Mouse (Mus musculus) granulocyte monocyte progenitor cell, adult 5-6 weeks (primary cell): ENCODE results near the gene Tnip3. TPM values are rescaled to one million over a fixed set of nuclear protein-coding genes. Genes with fewer than 3 reads are reported as not detected.

Experiments
- ATAC-seq: replicated peaks from 2 replicates; pipeline ENCODE4 v1.8.0; 2016; ENCODE audit warnings: mild to moderate bottlenecking, moderate TSS enrichment, inconsistent platforms; ENCODE audit not compliant: poor library complexity, severe bottlenecking
- total RNA-seq, 2 experiments: library from RNA; stranded (forward) in 1 of 2; stranded (reverse) in 1 of 2; fragments of 200-712, 200-1000 nt in 1 of 2; fragments of >200 nt in 1 of 2; fragmentation: Nextera tagmentation in 1 of 2; gene quantifications; 2 replicates each; pipeline ENCODE4 v1.2.3; 2014 to 2017

Gene Tnip3
- total RNA-seq, 2 experiments from 2014 or later: 9.4 TPM; not detected in 1

DNA sequence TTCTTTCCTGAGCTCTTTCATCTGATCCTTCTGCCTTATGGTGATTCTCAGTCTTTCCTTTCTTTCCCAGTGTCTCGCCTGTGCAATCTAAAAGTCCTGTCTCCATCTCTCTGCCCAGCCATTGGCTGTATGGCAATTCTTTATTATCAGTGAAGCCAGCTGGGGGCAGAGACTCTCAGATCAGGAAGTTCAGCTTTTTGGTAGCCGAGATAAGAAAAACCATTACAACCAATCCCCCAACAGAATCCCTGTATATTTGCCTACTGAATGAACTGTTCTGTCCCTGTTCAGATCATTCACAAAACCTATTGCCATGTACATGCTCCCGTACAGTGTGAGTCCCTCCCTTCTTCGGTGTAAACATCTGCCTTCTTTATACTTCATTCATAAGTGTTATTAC lies 57.9 kb downstream of the Tnip3 start:
- no peak for ATAC-seq

GRCm38 (mm10) chr6:65584870-65585332 lies 59.8 kb downstream of the Tnip3 start:
- ATAC-seq: peak; percentile 10; the same call in 1 of the 2 replicates

DNA sequence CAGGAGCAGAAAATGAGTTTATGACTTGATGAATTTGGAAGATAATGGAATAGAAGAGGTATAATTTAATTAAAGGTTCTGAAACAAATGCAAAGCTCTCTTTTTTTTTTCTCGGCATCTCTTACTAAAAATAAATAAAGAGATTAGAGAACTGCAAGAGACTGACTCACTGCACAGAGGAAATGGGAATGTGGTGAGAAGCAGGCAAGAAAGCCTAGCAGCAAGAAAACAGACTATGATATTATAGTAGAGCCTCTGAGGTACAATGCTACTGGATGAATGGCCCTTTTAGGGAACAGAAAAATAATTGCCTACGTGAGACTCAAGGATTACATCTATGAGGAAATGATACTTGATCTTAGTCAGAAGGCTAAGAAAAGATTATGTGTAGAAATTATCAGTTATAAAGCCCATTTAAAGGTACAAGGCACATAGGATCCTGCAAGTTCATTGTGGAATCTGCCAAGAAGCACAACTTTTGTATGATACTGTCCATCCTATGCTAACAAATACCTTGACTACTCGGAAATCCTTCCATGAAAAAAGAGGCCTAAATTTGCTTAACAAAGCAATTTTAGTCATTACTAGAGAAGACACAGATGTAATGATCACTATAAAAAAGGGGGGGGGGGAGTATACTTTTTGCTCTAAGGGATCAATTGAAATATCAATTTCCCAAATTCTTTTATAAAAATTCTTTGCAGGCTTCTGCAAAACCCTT lies 60.4 kb downstream of the Tnip3 start:
- ATAC-seq: peak; percentile 81

DNA sequence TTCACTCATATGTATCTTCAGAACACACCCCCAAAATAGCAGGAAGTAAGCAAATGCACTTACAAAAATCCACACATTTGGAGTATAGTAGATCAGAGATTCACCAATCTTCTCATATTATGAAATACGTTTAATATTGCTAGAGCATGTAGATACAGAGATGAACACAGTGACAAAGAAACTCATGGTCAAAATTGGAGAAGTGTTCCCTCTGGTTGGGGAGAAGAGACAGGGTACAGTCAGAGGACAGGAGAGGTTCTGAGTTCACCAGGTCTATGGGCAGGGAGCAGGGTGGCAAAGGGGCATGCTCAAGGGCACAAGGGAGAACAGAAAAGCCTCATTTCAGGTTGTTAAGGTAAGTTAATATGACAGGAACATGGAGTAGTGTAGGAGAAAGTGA lies 63.7 kb downstream of the Tnip3 start:
- ATAC-seq: peak; percentile 58

GRCm38 (mm10) chr6:65590018-65590417 lies 64.9 kb downstream of the Tnip3 start:
- ATAC-seq: peak; percentile 52

DNA sequence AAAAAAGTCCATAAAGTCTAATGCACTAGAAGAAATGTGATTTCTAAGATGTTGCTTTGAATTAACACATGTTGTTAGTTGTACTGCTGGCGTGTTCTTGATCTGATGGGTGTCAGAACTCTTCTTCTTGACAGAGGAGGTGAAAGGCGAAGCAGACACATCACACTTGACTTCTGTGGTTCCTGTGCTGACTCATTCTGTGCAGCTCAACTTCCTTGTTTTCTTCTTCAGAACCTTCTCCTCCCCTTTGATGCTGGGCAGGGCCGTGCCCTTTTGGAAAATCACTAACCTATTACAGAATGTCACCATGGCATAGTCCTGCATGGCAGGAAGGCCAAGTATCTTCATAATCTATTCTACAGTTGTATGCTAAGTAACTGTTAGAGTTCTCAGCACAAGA lies 69.1 kb downstream of the Tnip3 start:
- peak; percentile 87 for ATAC-seq

- no peak for ATAC-seq
Observed at GRCm38 (mm10) chr6:65595371-65595770, 70.3 kb downstream of the Tnip3 start.

DNA sequence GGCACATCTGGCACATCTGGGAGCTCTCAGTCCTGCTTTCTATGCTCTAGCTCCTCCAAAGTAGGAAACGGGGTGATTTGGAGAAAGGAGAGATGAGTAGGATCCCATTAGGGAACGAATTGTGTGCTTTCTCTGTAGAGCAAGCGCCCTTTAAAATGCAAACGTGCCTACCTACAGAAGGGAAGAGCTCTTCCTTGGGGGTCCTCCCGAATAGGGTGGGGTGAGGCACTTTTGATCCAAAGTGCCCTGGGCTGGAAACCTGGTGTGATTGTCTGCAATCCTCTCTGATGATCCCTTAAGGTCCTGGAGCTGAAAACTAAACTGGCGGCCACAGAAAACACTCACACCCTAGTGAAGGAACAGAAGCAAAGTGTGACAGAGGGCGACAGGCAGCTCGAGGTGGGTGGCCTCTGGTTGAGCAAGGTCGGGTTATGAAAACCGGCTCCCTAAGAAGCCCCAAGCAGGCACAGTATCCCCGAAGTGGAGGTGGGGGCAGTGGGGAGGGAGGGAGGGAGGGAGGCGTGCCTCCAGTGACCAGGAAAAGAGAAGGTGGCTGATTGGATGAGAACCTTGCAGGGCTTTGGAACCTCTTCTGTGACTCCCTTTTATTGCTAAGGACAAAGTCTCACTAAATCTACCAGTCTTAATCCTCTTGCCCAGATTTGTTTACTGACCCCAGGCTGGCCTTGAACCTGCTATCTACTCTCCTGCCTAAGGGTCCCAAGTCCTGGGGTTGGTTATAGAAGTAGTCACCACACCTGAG lies 72.1 kb downstream of the Tnip3 start:
- ATAC-seq: peak; percentile 39

- no peak for ATAC-seq
Observed at GRCm38 (mm10) chr6:65598522-65598921, 73.4 kb downstream of the Tnip3 start.

DNA sequence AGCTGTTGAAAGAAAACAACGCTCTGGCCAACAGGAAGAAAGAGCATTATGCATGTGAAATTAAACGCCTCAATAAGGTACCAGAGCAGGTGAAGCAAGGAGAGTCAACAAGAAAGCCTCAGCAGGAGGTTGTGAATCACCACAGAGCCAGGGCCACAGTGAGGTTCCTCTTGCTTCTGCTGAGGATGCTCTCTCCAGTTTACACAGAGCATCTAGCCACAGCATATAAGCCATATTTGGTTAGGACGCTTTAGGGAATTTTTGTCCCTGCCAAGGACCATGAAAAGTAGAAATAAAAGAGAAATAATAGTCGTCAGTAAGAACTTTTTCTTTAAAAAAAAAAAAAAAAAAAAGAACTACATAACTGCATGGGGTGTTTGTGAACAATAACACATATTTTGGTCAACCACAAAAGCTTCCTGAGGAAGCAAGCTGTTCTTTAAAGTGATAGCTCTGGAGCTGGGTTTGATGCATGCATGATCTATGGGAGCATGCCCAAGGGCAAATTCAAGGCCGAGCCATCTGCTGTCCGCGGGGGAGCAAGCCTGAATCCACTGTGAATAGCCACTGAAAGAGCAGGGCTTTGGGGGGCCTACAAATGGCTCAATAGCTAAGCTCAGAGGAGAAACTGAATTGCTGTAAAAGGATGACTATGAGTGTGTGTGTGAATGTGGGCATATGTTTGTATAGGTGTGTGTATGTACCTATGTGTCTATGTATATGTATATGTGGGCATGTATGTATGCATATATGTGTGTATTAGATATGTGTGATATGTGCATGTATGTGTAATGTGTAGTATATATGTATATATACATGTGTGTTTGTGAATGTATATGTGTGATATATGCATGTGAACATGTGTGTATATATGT lies 75.0 kb downstream of the Tnip3 start:
- ATAC-seq: peak; percentile 62

GRCm38 (mm10) chr6:65600887-65601286 lies 75.8 kb downstream of the Tnip3 start:
- ATAC-seq: no peak

- no peak for ATAC-seq
Observed at GRCm38 (mm10) chr6:65605778-65606177, 80.7 kb downstream of the Tnip3 start.

DNA sequence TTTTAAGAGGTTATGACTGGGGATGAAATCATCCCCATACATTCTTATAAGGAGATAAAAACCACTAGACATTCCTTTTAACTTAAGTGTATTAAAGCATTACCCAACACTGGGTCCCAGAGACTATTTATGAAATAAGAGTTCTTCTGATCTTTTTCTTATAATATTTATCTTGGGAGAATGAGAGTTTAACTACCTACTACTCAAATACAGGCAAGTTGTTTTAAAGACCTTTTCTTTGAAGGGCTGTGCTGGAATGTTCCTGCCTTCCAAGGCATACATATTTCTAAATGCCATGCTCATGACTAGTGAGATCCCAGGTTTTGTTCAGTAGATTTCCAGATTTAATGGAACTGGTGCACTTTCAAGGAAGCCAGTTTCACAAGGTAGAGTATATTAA lies 81.8 kb downstream of the Tnip3 start:
- no peak for ATAC-seq

- peak; percentile 33 for ATAC-seq
Observed at GRCm38 (mm10) chr6:65611834-65612233, 86.7 kb downstream of the Tnip3 start.

DNA sequence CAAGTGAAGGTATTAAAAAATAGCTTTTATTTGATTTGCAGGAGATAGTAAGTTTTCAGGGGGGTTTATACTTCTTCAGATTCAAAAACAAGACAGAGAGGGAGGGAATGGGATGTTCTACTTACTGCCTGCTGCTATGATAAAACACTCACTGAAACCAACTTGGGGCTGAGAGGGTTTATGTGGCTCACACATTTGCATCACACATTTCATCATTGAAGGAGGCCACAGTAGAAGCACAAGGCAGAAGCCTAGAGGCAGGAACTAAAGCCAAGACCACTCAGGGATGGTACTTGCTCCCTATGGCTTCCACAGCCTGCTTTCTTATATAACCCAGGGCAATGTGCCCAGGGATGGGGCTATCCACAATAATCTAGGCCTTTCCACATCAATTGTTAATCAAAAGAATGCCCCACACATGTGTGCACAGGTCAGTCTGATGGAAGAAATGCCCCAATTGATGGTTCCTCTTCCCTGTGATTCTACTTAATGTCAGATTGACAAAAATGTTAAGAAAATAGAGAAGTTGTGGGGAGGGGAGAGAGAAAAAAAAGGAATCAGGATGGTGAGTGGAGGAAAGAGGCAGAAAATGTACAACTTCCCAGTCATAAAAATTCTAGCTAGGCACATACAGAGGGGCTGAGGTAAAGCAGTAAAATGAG lies 88.9 kb downstream of the Tnip3 start:
- peak; percentile 86 for ATAC-seq

DNA sequence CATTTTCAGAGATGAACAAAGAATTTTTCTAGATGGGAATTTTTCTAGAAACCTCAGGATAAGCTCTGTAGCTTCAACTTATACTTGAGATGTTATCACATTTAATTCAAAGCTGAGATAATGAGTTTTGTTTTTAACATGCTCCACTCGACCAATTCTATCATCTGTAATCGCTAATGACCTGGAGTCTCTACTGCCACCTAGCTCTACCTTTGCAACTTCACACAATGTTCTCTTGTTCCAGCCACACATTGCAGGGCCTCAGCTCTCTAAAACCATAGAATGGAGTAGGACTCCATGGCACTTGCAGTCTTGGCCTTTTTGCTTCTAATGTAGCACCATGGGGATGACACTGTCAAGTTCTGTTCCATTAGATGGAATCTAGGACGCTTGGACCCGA lies 90.5 kb downstream of the Tnip3 start:
- ATAC-seq: no peak

GRCm38 (mm10) chr6:65621260-65621659 lies 96.1 kb downstream of the Tnip3 start:
- no peak for ATAC-seq

DNA sequence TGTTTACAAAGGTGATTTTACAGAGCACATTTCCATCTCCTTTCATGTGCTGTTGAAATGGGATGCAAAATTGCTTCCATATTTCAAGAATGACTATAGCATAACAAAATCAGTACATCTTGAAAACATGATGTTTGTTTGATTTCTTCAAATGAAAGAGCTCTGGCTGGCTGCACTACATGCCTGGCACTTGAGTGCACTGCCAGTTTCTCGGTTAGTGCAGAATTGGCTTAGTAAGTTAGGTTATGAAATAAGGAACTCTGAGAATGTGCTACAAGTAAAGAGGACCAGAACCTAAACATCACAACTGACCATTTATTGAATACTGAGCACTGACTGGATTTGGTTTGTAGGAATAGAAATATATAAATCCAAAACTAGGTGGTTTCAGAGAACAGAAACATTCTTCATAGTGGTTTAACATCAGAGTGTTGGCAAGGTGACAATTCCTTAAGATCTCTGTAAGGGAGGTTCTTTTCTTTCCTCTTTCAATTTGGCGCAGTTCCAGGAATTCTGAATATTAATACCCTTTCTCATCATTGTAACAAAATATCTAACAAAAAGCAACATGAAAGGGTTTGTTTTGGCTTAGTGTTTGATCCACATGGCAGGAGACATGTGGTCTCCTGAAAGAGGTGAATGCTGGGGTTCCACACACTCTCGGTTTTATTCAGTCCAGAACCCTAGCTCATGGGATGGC lies 98.1 kb downstream of the Tnip3 start:
- no peak for ATAC-seq

DNA sequence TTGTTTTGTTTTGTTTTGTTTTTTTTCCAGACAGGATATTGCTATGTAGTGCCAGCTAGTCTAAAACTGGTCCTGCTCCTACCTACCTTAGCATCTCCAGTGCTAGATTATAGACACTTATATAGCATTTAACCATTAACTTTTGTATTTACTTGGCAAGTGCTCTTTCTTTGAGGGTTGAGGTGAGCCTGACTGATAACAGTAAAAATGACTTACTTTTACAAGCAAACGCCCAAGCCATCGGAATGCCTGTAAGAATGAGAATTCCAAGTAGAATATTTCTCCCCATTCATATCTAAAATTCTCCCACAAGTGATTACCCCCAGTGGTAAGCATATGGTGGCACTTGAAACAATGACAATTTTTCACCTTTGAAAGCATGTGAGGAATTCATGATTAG lies 105.5 kb downstream of the Tnip3 start:
- ATAC-seq: no peak

DNA sequence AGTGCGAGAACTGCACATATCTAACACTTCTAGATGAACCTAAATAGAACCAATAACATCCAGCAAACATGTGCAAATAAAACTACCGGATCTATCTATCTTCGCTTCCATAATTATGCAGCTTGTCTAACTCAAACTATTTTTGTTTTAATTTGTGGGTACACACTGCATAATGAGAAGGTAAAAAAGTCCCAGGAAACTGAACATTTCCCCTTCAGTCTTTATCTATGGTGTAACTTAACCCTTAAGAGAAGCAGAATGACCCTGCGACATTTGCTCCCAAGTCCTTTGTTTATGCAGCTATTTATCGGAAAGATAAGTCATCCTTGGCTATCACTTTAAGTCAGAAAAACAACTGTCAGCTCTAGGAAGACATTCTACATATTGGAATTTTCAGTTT lies 107.1 kb downstream of the Tnip3 start:
- ATAC-seq: no peak
